Mouse (Mus musculus): Measurements from ENCODE around the gene Cpne4.

Gene Cpne4

DNA sequence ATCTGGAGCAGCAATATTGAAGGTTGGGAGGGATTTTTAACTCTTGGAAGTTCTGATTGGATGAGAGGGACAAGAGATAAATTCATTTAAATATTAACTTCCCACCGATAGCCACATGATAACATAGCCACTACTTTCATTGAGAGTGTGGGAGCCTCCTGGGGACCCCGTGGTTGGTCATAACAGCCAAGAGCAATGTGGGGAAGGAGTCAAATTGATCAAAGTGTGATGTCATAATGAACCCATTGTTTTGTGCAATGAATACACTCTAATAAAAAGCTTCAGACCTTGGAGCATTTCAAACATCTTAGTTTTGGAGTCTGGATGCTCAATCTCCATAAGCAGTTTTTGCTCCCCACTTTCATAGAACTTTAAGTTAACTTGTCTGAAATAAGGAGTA lies at the start of gene Cpne4:
Gene Cpne4 (plus strand): TSS at position 301 of the 400 bp plus-strand sequence.
- no peak for ATAC-seq (ENCODE audit: low TSS enrichment)

DNA sequence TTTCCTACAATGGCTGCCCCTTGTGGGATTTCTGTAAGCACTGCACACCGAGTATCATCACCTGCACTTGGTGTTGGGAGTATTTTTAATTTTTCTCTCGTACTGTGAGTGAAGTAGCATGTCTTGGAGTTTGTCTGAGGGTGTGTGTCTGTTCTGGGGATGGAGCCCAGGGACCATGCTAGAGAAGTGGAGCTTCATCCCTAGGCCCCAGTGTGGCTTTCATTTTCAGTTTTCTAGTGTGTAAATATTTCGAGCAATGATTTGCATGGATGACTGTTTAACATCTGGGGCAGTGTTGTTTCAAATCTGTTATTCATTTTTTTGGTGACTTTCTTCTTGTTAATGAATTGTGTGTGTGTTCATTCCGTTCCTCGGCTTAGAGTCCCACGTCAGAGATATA lies 31.9 kb upstream of the Cpne4 start:
- no peak for ATAC-seq (ENCODE audit: low TSS enrichment)

DNA sequence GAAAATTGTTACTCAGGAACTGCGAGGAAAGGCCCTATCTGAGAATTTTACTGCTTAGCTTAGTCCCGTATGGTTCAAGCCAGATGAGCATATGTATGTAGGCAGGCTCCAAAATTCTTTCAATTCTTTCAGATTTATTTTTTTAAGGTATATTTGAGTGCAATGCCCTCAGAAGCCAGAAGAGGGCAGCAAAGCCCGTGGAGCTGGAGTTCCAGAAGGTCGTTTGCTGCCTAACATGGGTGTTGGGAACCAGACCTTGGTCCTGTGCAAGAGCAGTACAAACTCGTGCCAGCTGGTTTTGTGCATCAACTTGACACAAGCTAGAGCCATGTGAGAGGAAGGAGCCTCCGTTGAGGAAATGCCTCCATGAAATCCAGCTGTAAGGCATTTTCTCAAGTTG lies 11.6 kb upstream of the Cpne4 start:
- ATAC-seq (ENCODE audit: low TSS enrichment), result no peak

DNA sequence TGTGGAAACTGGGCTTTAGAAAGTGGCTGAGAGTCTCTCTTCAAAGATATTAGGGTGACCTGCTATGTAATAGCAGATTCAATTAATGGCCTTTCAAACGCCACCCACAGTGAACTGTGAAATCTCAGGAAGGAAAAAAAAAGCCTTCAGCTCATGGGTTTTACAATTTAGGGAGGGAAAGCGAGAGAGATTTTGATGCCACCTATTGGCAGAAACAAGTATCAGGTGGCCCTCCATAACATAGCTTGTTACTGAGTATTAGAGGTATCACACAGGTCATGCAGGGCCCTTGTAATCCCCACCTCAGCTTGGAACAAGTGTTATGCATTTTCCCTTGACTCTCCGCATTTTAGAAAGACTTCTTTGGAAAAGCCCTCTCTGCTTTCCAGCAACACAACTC lies 18.7 kb downstream of the Cpne4 start:
- no peak for ATAC-seq (ENCODE audit: low TSS enrichment)

DNA sequence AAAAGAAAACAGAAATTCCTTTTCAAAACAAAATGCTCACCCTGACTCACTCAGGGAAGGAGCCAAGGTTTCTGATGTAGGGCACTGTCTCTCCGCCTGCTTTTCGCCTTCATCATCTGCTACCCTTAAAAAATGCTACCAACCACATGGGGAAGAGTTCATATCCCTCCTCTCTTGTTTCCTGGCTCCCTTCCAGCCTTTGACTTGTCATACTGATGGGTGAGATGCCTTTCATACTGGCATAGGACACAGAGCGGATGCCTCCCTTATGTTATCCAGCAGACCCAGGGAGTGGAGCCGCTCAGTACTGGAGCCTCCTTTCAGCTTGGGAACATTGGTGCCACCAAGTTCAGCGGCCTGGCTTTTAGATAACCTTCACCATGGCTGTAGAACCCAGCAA lies 19.4 kb downstream of the Cpne4 start:
- ATAC-seq (ENCODE audit: low TSS enrichment), result no peak

DNA sequence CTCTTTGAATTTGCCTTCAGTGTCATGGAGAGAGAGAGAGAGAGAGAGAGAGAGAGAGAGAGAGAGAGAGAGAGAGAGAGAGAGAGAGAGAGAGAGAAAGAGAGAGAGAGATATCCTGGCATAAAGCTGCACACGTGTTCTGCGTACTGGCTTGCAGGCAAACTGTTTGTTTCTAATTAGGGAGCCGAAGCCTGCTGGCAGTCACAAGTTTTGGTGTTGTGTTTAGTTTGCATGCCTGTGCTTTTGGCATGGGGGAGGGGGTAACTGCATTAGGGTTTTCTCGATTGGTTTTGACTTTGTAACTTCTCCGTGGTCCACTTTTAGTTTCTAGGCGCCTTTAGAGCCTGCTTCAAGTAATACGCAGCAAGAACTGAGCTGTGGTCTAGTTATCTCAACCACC lies 20.0 kb downstream of the Cpne4 start:
- ATAC-seq (ENCODE audit: low TSS enrichment), result no peak

DNA sequence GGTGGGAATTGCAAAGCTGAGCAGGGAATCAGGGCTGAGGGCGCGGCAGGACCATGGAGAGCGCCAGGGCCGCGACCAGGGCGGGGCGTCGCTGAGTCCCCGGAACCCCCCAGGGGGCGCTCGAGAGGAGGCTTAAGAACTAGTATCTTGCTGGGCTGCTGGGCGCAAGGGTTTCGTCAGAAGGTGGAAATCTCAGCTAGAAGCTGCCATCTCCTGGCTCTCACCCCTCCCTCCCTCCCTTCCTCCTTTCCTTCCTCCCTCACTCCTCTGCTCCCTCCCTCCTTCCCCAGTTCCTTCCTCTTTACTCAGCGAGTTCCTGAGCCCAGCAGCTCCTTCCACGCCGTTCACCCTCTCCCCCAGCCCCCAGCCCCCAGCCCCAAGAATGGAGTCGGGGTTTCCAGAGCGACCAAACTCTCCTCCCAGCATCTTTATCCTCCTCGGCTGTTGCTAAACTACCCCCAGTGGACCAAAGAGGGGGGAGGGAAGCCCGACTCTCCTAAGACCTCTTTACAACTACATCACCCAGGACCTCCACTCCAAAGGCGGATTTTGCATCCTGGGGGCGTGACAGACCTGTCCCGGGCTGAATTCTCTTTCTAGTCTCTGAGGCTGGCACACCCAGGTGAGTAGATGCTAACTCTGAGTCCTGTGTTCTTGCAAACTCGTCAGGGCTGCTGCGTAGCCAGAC lies 22.5 kb downstream of the Cpne4 start:
- peak; percentile 93 for ATAC-seq (ENCODE audit: low TSS enrichment)

DNA sequence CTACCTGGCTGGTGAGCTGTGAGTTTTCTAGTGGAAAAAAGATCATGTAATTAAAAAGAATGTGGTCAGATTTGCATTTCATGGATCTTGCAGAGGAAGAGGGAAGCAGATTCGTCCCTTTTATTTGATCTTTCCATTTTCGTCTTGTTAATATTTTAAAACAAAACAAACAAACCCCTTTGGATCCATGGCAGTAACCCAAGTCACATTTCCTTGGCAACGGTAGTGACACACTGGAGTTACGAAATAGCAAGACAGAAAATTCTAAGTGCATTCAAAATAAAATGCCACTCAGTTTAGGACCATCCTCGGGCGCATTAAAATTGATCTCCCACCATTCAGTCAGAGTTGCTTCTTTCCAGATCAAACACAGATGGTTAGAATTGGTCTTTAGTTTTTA lies 25.8 kb downstream of the Cpne4 start:
- ATAC-seq (ENCODE audit: low TSS enrichment), result no peak

GRCm38 (mm10) chr9:104574476-104574875 lies 27.4 kb downstream of the Cpne4 start:
- peak; percentile 88 for ATAC-seq (ENCODE audit: low TSS enrichment)

DNA sequence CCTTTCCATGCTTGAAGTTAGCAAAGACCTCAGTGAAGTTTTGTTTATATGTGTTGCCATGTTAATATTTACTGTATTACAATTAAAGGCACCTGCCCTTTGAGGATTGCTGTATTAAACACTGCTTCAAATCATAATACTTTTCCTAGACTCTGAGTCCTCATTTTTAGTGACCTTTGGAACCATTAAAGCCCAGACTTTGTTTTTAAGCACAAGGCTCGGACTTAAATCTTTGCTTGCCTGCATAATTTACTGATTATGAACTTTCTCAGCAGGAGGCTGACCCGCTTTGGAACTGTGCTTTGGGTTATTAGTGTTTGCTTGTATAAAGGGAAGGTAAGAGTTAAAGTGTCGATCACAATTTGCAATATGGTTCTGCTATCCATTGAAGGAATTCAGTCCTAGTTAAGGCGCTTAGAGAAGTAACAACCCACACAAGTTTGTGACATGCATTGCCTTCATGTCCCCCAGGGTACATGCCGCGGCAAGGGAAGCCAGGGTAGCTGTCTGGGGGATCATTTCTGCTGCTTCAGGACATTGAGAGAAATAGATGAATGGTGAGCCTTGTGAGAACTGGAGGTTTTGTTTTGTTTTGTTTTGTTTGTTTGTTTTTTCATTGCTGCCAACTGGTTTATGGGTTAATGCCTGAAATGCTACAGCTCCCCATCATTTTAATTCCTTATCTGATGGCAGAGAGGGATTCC lies 35.0 kb downstream of the Cpne4 start:
- ATAC-seq (ENCODE audit: low TSS enrichment), result no peak

DNA sequence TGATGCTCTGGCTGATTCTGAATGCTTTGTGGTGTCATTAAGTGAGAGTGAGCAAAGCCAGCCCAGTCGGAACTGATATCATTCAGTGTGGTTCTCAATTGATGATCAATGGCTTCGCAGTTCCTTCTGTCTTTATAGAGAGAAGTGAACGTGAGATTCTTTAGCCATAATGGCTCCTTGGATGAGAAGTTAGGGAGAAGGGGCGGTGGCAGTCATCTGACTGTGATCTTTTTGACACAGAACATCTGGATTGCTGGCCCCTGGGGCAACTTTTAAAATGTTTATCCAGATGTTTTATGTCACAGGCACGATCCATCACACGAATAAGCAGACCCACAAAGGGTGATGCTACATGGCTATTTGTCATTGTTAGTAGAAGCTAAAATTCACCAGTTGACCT lies 35.6 kb downstream of the Cpne4 start:
- ATAC-seq (ENCODE audit: low TSS enrichment), result no peak

DNA sequence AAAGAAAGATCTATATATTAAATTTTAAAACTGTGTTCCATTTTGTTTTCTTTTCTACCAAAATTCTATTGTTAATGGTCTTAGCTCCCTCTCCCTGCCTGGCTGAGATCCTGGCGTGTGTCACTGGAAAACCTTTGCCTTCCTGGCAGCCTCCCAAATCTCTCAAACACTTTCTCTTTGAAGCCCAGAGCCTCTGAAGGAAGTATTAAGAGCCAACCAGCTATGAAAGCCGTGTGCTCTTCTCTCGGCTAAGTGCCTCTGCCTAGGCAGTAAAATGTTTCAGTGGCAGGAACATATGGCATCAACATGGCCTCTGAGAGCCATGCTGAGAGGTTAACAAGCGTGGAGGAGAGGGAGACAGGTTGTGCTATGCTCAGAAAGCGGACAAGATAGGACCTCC lies 47.5 kb downstream of the Cpne4 start:
- ATAC-seq (ENCODE audit: low TSS enrichment), result no peak

DNA sequence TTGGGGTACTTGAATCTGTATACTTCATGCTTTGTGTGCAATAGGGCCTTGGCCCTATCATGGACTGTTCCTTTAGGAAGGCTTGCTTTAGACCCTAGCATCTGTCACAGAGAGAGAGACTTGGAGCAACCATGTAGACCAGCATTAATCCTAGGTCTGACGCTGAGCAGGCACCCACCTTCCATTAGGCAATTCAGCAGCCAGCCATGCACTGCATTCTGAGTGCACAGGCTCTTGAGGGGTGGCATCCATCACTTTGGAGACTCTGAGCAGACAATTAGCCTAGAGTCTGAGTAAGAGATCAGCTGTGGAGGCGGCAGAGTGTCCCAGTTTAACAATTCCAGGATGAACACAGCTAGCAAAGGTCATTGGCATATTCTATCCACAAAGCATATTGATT lies 47.9 kb downstream of the Cpne4 start:
- ATAC-seq (ENCODE audit: low TSS enrichment), result no peak

- ATAC-seq (ENCODE audit: low TSS enrichment), result peak; percentile 87
Measured at GRCm38 (mm10) chr9:104612523-104612922, 65.4 kb downstream of the Cpne4 start.

GRCm38 (mm10) chr9:104616691-104617090 lies 69.6 kb downstream of the Cpne4 start:
- ATAC-seq (ENCODE audit: low TSS enrichment), result no peak

DNA sequence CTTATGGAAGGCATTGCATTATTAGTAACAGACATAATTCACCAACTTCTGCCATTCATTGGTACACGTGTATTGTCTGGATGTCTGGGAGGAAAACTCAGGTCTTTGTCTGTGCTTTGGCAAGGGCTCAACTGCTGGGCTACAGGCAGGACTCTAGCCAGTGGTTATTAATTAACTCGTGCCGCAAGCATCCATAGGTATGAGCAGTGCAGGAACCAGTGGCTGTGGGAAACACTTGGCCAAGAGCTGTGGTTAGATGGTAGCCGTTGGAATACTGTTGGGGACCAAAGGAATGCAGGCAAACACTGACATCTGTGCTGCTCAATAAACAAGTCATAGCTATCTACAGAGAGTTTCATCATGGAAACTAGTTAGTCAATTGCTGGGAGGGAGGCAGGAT lies 76.5 kb downstream of the Cpne4 start:
- ATAC-seq (ENCODE audit: low TSS enrichment), result no peak

GRCm38 (mm10) chr9:104627816-104628215 lies 80.7 kb downstream of the Cpne4 start:
- no peak for ATAC-seq (ENCODE audit: low TSS enrichment)

DNA sequence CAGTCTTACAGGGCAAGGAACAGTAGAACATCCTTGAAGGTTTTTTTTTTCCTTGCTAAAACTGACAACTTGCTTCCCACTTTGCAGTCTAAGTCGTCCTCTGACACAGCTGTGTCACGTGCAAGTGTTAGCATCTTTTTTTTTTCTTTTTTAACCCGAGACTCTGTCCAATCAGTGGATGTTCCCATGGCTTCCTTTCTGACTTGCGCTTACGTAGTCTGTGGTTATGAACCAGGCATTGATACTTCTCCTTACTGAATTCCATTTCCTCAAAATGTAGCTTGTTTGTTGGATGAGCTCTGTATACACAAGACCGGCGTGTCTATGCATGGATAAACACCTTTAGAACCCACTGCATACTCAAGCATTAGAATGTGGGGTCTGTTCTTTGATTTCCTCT lies 82.2 kb downstream of the Cpne4 start:
- no peak for ATAC-seq (ENCODE audit: low TSS enrichment)

GRCm38 (mm10) chr9:104646348-104646994 lies 99.4 kb downstream of the Cpne4 start:
- ATAC-seq (ENCODE audit: low TSS enrichment), result peak; percentile 78

GRCm38 (mm10) chr9:104652691-104653261 lies 105.7 kb downstream of the Cpne4 start:
- ATAC-seq (ENCODE audit: low TSS enrichment), result no peak

- ATAC-seq (ENCODE audit: low TSS enrichment), result no peak
Measured at GRCm38 (mm10) chr9:104659758-104660157, 112.7 kb downstream of the Cpne4 start.

GRCm38 (mm10) chr9:104676665-104677064 lies 129.6 kb downstream of the Cpne4 start:
- no peak for ATAC-seq (ENCODE audit: low TSS enrichment)

DNA sequence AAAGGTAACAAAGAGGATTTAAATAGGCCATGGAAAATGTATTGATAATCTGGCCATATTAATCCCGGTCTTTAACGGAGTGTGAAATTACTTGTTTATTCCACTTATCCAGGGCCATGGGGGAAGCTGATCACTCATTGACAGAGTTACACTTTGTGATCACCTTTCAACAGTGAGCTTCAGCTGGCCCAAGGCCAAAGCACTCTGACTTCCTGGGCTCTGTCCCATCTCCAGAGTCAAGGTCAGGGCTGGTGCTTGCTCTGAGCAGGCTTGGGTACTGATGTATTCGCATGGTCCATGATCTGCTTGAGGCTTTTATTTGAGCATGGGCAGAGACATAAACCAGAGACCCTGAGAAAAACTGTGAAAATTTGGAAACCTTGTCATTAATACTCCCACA lies 131.5 kb downstream of the Cpne4 start:
- ATAC-seq (ENCODE audit: low TSS enrichment), result no peak
